Mouse (Mus musculus) testis, adult 2 months (tissue): ENCODE measurements around the gene Slc26a10. TPM values are rescaled to one million over a fixed set of nuclear protein-coding genes. Genes with fewer than 3 reads are reported as not detected.

Experiments
- H3K27ac ChIP-seq: fragments of 200-500 bp; 2 replicates; pipeline ENCODE4 v1.5.1; 2012; ENCODE audit warnings: low read depth, low read length; ENCODE audit not compliant: control insufficient read depth, insufficient read depth
- H3K27me3 ChIP-seq: fragments of 200-500 bp; 2 replicates; pipeline ENCODE4 v1.6.1; 2012; ENCODE audit warnings: mild to moderate bottlenecking, low read length, moderate library complexity; ENCODE audit not compliant: control insufficient read depth, insufficient read depth
- H3K36me3 ChIP-seq: fragments of 200-500 bp; 2 replicates; pipeline ENCODE4 v1.6.1; 2012; ENCODE audit warnings: mild to moderate bottlenecking, low read length; ENCODE audit not compliant: control insufficient read depth, insufficient read depth
- H3K4me1 ChIP-seq: fragments of 200-500 bp; 2 replicates; pipeline ENCODE4 v1.6.1; 2012; ENCODE audit warnings: low read length; ENCODE audit not compliant: control insufficient read depth, insufficient read depth
- H3K4me3 ChIP-seq: fragments of 200-500 bp; 2 replicates; pipeline ENCODE4 v1.5.1; 2012; ENCODE audit warnings: low read depth, mild to moderate bottlenecking, low read length, moderate library complexity, mixed read lengths; ENCODE audit not compliant: control insufficient read depth
- CTCF ChIP-seq: fragments of 200-500 bp; IDR thresholded peaks from 2 replicates; pipeline ENCODE4 v1.5.1; 2012; ENCODE audit warnings: low read depth, mild to moderate bottlenecking, inconsistent platforms, low read length, moderate library complexity; ENCODE audit not compliant: control insufficient read depth, insufficient read depth, insufficient replicate concordance
- POLR2A ChIP-seq: fragments of 200-500 bp; IDR thresholded peaks from 2 replicates; pipeline ENCODE4 v1.6.1; 2012; ENCODE audit warnings: low read depth, mild to moderate bottlenecking, inconsistent platforms, low read length, moderate library complexity; ENCODE audit not compliant: control insufficient read depth
- polyA plus RNA-seq: library from polyadenylated mRNA; depleted of rRNA; stranded (reverse); fragments of >200 nt; gene quantifications from 2 replicates; pipeline ENCODE4 v1.2.3, GENCODE M21; 2012

Slc26a10 gene
- polyA plus RNA-seq, 1 experiment: 11.5 TPM

DNA sequence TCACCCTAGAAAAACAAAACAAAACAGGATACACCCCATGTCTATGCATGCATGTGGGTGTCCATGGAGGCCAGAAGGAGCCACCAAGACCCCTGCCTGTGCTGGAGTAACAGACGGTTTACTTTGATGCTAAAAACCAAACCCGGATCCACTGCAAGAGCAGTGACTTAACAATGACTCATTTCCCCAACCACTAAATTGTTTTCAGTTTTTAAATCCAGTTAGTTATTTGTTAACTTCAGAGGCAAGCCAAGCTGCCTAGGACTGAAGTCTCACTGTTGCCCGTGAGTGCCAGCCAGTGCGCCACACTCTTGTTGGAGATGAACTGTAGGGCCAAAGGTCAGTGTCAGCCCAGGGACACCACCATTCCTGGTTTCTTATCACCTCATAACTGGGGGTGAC, 30.0 kb downstream of the Slc26a10 start:
- Histone ChIP-seq H3K4me3 (no peak overlapping the region), H3K27me3 (no peaks in the 10 kb centered on the region), H3K36me3 (no peaks in the 10 kb centered on the region), H3K4me1 (peaks cover 2% of the 10 kb centered on the region; the same call in 1 of the 2 replicates), H3K27ac (no peak overlapping the region)
- TF ChIP-seq POLR2A: no peak

DNA sequence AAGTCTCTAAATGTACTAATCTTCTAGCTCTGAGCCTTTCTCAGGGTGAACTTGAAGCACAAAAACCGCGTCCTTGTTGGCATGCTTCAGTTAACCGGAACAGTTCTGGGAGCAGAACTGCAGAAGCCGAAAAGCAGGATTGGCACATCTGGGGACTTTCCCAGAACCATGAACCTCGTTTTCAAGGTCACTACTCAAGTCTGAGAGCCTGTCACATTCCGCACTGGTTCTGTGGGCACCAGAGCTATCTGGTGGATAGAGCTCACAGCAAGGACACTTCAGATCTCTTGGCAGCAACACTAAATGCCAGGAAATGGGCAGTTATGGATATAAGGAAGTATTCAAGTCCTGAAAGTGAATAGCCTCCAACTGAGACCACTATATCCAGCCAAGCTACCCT, 33.3 kb downstream of the Slc26a10 start:
- Histone ChIP-seq H3K36me3 (no peaks in the 10 kb centered on the region), H3K27me3 (no peaks in the 10 kb centered on the region), H3K4me3 (no peak overlapping the region), H3K27ac (no peak overlapping the region), H3K4me1 (peaks cover 12% of the 10 kb centered on the region)
- no peak for TF ChIP-seq CTCF
- TF ChIP-seq POLR2A: no peak

DNA sequence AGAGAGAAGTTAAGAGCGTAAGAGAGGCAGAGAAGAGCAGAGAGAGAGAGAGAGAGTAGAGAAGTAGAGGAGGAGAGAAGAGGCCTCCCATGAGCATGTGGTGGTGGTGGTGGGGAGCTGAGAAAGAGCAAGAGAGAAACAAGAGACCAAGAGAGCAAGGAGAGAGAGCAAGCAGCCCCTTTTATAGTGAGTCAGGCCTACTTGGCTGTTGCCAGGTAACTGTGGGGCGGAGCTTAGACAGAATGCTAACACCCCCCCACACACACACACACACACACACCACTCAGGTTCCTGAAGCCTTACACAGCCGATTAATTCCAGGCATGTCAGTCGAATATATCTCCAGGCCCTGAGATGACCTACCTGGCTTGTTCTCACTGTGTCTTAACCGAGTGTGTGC, 35.1 kb downstream of the Slc26a10 start:
- H3K4me3 ChIP-seq: no peak overlapping the region; the same call in 1 of the 2 replicates
- no peak for TF ChIP-seq CTCF
- TF ChIP-seq POLR2A: no peak
- H3K4me1 ChIP-seq: peaks cover 15% of the 10 kb centered on the region
- no peaks in the 10 kb centered on the region for H3K36me3 ChIP-seq
- no peak overlapping the region for H3K27ac ChIP-seq
- H3K27me3 ChIP-seq: no peaks in the 10 kb centered on the region

DNA sequence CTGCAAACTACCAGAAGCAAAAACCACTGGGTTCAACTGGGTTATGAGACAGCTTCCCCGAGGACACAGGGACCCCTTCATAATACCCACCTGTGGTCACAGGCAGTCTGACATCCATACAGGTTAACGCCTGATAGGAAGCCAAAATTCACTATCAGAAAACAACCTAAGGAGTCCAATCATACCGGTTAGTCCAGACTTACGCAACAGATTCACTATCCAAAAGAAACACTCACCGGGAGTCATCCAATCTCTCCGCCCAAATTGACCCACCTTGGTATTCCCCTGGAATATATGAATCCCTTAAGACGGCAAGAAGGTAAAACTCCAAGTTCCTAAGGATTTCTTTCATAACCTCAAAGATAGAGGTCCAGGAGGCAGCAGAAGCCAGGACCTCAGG, 35.9 kb downstream of the Slc26a10 start:
- Histone ChIP-seq H3K27ac (no peak overlapping the region), H3K4me1 (peaks cover 15% of the 10 kb centered on the region), H3K27me3 (no peaks in the 10 kb centered on the region), H3K36me3 (no peaks in the 10 kb centered on the region), H3K4me3 (no peak overlapping the region)
- TF ChIP-seq CTCF: no peak
- no peak for TF ChIP-seq POLR2A

DNA sequence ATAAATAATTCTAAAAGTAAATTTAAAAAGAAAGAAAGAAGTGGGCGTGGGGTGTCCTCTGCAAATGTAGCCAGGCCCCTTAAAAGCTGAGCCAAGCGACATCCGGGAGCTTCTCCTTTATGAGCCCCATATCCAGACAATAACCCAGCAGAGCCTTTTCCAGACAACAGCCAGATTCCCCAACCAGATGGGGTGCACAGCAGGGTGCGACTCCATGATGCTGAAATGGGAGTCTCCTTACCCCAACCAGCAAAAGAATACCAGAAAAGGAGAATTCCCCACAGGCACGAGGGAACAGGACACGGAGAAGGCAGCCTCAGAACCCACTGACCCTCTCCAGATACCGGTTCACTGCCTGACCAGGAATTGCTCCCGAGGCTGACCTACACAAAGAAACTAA, 37.2 kb downstream of the Slc26a10 start:
- Histone ChIP-seq H3K4me1 (peaks cover 15% of the 10 kb centered on the region), H3K27me3 (no peaks in the 10 kb centered on the region), H3K36me3 (no peaks in the 10 kb centered on the region), H3K27ac (no peak overlapping the region), H3K4me3 (no peak overlapping the region)
- TF ChIP-seq POLR2A: no peak
- TF ChIP-seq CTCF: no peak

DNA sequence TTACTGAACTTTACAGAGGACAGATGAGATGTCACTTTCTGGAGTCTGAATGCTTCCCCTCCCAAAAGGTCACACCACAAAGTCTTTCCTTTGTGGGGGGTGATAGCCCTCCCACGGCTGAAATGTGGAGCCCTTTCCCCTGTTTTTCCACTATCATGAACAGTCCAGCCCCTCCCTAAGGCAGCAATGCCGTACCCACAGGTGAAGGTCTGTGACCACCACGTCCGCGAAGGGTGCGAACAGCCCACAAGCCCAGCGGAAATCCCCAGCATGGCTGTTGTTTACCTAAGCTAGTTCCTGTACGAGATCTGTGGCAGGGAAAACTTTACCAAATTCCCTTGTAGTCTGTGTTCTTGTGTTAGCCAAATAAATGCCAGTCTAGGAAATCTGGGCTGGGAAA, 38.9 kb downstream of the Slc26a10 start:
- TF ChIP-seq CTCF (no peak), POLR2A (no peak)
- H3K4me1 ChIP-seq: peaks cover 15% of the 10 kb centered on the region
- H3K27ac ChIP-seq: no peak overlapping the region

DNA sequence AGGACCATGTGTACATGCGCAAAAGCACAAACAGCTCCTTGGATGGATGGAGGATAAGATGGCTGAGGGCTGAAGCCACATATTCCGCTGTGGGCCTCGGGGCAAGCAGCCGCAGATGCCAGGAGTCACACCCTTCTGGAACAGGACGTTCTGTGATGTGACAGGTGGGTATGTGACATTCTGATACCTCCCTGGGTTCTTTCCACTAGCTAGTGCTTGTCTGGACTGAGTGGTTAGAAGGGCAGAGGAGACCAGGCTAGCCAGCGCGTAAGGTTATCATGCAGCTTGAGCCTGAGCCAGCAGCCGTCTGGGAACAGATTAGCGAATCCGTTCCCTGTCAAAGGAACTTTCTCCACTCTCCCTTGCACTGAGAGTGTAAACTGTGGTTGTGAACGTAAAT, 39.5 kb downstream of the Slc26a10 start:
- no peak overlapping the region for H3K4me3 ChIP-seq
- no peaks in the 10 kb centered on the region for H3K36me3 ChIP-seq
- no peaks in the 10 kb centered on the region for H3K27me3 ChIP-seq
- no peak overlapping the region for H3K27ac ChIP-seq
- TF ChIP-seq CTCF (no peak), POLR2A (no peak)
- peaks cover 15% of the 10 kb centered on the region for H3K4me1 ChIP-seq

More for the DNA sequence above, 38.9 kb downstream of the Slc26a10 start:
- Histone ChIP-seq H3K36me3 (no peaks in the 10 kb centered on the region), H3K4me3 (no peak overlapping the region), H3K27me3 (no peaks in the 10 kb centered on the region)
